Mouse (Mus musculus) cerebellum, adult 9-10 months (tissue): ENCODE results near the gene Kirrel3.
A peak's percentile ranks its signal among the peaks of the same experiment; 100 is the strongest.

ENCODE experiments used
- DNase-seq: peaks from one replicate; pipeline ENCODE4 v3.0.0; 2022

The Kirrel3 gene

DNA sequence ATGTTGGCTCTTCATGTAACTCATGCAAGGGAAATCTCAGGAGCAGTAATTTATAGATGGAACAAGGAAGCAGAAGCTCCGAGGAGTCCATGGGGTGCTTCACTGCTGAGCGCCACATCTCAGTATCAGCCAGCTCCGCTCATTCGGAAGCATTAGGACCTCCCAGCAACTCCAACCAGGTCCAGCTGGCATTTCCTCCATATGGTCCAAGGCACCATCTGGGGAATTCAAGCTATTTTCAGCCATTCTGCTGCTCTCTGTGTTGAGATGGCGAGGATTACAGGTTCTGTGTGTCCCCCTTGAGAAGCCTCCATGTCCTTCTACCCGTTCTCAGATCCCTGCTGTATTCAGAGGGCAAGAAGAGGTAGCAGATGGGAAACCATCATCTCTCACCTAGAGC lies 419.5 kb downstream of the Kirrel3 start:
- DNase-seq = peak; percentile 97

DNA sequence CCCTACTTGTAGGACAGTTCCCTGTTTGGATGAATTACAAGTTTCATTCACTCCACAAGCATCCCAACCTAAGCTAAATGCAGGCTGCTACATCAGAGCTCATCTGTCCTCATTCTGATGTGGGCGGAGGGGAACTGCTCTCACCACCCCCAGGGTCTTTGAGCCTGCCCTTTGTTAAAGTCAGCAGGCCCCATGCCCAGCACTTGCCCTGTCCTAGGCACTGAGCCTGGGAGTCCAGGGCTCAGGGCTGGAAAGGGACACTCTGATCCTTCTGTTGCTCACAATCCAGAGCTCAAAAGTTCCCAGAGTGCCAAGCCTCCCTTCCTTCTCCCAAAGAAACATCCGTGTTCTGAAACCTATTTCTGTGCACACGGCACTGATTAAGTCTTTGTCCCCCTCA lies 422.3 kb downstream of the Kirrel3 start:
- no peak for DNase-seq

DNA sequence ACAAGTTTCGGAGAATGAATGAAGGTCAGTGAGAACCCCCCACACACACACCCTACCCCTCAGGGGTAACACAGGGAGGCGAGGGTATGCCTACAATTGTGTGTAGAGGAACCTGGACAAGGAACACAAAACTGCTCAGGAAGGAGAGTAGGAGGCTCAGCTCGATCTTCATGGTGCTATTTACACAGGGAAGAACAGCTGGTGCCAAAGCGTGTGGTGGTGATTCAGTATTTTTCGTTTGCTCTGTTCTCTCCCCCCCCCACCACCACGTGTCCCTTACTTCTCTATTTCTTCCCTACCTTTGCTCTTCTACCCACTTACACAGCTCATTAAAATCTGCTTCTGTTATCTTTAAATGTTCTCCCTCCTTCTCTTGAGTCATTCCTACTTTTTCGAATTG lies 426.1 kb downstream of the Kirrel3 start:
- DNase-seq = no peak

DNA sequence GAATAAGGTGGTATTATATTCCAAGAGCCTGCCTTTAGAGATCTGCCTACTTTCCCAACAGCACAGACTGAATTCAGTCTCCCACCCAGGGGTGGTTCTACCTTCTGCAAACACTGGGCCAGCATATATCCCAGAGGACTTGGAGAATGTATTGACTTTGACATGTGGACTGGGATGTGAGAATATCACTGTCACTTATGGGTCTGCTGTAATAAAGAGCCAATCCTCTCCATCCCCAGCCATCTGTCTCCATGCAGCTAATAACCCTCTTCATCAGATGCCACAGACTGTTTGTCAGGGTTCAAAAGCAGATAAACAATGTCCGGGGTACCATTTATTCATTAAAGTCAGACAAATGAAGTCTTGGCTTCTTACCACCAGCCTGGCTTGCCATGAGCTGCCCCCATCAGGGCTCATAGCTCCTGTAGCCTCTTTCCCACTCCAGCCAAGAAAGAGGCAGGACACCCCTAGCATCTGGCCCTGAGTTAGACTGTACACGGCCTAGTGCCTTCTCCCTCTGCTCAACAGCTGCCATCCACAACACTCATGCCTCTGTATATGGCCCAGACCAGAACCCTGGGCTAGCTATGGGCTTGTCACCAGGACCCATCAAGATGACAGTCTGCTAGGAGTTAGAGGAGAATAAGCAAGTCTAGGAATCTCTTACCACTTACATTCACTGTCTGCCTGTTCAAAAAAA lies 426.7 kb downstream of the Kirrel3 start:
- DNase-seq = no peak

DNA sequence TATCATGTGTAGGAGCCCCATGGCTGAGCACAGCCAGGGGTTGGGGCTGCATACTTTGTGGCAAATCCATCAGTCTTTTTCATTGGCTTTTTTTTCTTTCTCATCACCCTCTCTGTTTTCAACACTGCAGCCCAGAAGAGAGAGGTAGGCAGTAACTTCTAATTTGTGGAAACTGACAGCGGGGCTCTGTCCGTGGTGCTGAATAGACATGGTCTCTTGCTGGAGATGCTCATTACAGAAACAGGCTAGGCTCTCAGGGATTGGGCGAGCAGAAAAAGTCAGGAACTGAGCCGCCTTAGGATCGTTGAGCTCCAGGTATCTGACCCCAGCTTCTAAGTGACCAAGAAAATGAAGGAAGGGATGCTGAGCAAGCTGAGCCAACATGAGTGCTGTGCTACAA lies 427.3 kb downstream of the Kirrel3 start:
- DNase-seq = no peak

DNA sequence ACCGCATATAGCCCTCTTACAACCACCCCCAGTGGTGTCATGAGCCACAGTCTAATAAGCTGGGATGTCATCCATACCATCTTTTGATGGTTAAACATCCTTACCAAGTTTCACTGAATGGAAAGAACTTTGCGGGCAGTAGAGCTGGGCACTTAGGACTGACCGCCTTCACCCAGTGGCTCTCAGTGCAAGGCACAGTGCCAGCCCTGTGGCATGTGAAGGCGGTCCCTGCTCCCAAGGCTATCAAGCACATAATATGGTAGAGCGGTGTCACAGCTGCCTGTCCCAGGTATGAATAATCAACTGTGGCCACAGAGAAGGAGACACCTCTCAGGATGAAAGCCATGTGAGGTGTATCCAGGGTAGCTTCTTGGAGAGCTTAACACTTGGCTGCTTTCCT lies 433.3 kb downstream of the Kirrel3 start:
- DNase-seq = no peak

DNA sequence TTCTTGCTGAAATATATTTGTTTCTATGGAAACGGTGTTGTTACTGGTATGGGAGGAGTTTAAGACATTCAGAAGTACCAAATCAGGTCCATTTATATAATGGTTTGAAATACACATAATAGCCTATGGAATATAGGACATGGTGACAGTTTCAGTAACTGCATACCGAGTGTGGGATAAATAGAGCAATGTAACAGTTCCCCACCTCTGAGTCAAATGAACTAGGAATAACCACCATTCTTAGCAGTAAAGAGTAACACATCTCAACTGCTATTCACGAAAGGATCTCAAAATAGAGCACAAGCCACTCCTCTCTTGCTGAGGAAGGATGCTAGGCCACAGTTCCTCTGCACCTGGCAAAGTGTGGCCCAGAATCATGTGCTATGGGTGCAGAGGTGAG lies 434.4 kb downstream of the Kirrel3 start:
- no peak for DNase-seq

DNA sequence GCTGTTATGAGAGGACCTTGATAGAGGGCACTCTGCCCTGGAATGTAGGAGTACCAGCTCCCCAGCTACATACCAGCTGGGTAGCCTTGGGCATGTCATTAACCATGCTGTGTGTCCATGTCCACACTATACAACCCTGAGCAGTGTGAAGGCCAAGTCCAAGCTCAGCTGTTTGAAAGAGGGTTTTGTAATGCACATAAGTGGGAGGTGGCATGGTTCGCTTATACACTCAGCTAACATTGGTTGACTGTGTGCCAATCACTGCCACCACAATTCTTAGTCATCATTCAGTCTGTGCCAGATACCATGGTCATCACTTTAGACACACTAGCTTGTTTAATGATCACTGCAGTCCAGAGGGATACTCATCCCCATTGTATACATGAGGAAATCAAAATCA lies 436.2 kb downstream of the Kirrel3 start:
- peak; percentile 61 for DNase-seq

DNA sequence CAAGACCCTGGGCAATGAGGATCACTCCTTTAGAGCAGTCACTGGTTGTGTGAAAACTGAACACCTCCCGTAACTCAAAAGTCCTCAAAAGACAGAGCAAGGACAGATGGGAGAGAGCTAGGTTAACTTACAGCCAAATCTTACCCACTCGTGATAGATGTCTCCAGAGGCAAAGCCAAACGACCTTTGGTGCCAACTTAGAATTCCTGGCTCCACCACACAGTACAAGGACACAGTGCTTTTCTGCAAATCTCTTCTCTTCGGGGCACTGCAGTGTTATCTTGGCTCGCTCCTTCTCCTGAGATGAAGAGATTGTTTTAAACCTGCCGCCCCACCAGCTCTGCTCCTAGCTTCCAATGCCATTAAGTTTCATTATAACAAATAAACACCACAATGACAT lies 437.0 kb downstream of the Kirrel3 start:
- no peak for DNase-seq

DNA sequence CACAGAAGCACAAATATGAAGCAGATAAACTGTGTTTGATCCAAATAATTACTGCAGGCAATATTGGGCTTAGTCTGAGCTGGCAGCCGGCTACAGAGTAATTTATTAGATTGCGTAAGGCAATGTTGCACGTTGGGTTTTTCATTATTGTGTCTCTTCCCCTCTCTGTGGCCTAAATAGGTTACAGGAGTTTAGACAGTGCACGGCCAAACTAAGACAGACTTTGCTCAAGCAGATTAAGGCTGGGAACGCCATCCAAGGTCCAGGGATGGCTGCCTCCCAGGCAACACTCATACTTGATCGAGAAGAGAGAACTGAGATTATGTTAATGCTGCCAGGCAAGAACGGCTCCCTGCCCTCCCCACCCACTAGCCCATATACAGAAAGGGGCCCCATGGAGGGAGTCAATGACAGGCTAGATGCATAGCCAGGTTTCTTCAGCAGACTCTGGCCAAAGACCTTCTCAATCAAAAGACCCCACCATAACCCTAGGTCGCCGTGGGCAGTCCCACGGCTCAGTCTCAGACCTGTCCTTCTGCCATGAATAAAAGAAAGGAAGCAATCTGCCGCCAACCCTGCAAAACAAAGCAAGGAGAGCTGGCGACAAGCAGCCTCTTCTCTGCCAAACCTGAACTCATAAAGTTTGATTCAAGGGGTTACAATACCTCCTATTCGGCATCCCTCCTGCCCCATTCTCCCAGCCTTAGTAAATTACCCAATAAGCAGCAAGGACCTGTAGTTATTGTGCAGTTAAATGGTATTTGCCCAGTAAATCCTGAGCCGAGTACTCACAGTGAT lies 437.6 kb downstream of the Kirrel3 start:
- no peak for DNase-seq

DNA sequence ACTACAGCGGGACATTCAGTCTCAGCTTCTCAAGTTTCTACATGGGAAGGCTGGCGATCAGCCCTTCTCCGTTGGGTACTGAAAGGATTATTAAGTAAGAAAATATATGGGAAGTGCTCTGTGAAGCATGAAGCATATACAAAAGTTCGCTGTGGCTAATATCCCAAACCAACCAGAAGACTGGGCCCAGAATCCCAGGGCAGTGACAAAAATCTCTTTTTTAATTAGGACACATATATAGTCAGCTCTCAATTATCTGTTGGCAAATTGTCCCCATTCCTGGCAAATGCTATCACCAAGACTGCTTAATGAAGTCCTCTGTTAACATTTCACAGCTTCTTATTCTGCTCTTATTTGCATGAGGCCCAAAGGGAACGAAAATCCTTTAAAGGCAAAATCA lies 439.9 kb downstream of the Kirrel3 start:
- DNase-seq = no peak

DNA sequence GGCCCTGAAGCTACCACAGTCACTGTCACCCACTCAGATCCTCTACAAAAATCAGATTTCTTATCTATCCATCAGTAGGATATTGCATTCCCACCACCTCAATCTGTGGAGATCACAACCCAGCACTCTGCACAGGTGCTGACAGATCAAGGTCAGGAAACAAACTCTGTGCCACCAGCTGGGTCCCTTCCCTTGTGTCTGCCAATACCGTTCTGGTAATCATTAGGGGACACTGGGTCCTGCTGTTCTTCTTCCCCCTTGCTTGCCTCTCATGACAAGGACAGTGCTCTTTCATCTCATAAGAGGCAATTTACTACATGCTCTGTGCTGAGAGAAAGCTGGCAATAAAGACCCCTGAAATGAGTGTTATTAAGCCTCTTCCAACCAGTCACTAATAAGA lies 444.7 kb downstream of the Kirrel3 start:
- peak; percentile 63 for DNase-seq

DNA sequence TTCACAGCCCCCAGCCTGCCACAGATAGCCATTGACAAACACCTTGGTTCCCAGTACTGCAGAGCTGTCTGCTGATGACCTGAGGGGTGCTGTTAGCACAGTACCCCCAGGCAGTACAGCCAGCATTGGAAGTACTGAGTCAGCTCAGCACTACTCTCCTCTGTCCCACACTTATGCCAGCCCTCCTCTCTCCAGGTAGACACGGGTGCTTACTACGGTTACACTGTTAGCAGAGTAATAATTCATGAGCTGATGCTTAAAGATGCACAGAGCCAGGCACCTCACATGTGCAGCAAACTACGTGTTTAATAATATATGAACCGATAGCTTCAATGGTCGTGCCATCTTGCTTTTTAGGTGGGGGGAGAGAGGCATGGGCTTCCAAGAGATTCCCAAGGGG lies 452.4 kb downstream of the Kirrel3 start:
- DNase-seq = no peak

DNA sequence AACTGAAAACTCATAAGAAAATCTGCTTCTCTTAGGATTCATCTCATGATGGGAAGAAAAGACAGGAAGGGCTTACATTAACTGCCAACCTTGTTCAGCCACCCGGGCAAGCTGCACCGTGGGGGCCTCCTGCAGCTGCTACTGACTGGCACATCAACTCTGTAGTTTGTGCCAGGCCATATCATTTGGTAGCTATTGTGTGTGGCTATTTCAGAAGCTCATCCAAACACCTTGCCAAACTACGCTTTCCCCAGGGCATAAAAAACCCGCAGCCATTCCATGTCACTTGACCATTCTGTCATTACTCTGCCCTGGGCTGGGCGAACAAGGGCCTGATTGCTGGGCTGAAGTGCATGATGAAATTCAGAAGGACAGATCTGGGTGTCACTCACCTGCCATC lies 453.9 kb downstream of the Kirrel3 start:
- peak; percentile 67 for DNase-seq

DNA sequence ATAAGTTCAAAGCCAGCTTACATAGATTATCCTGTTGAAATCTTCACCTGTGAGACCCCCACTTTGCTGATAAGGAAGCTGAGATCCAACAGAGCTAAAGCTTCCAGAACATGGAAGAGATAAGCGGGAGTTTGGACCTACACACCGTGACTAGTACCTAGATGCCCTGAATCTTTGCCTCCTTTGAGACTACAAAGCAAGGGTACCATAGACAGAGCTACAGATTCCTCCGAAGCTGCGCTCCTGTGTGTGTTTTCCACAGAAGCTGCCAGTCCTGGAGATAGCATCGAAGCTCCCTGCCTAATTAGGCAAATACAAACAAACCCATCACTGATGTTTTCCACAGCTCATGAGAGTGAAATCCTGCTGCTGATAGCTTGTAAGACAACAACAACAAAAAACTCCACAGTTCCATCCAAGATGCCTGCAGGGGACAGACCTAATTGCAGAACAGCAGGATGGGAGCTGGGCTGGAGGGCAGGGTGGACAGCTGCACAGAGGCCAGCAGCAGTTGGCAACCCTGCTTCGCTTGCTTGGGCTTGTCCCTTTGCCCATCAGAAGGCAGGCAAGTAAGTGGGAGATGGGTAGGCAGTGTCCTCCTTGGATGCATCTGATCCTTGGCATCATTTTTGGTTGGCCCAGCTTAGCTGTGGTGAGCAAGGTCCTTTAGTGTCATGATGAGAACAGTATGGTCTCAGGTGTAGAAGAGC lies 456.6 kb downstream of the Kirrel3 start:
- no peak for DNase-seq

DNA sequence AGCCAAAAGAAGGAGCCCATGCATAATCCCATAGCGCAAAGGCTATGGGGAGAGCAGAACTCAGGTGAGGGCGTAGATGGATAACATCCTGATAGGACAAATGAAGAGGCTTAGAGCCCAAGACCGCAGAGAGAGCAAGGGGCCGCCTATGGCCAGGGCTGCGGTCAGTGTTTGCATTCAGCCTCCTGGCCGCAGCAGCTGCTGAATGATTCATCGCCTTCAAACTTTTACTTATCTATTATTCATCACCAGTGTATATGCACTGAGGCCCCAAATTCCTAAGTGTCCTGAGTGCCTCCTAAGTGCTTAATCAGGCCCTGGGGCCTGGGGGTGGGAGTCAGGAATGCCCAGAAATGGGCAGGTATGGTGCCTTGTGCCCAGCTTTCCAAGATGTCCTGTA lies 457.3 kb downstream of the Kirrel3 start:
- no peak for DNase-seq

DNA sequence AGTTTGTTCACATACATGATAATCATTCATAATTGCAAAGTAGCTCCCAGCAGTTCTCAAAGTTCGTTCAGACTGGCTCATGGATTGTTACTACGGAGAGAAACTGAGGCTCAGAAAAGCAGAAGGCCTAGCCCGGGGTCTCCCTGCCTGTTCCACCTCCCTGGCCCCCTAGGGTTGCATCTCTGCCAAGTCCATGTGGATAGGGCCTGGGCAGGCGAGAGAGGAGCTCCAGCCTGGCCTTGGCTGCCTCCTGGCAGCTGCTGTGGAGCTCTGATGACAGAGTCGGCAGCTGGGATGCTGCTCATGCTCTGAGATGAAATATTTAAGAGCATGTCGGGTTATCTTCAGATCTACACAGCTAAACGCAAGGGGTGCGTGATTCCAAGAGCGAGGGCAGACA lies 459.6 kb downstream of the Kirrel3 start:
- DNase-seq = no peak

DNA sequence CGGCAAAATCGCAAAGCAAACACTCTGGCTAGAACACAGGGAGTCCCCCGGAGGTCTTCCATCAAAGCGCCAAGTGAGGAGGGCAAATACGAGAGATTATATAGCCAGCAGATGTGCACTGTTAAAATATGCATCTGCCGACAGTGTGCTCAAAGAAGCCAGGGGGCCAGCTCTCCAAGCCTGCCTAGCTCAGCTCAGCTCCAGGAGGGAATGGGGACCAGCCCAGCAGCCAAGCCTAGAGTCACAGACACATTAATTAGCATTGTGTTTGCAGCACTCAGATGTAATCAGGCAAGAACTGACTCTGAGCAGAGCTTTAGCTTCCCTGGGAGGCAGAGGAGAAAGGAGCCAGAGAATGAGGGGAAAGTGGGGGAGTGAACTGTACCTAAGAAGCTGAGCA lies 461.6 kb downstream of the Kirrel3 start:
- DNase-seq = no peak

DNA sequence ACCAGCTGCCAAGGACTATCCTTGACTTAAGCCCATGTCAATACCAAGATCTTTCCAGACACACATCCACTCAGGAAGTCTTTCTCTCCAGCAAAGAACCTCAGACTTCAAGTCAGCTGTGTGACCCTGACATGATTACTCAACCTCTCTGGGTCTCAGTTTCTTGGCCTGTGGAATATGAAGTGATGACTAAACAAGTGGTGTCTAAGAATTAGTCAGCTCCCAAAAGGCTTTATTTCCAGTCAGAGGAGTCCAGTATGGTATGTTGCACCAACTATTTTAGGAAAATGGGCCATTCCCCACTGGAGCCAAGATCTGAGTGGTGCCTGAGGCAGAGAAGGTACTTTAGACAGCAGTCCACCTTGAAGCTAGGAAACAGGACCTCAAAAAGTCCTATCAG lies 462.0 kb downstream of the Kirrel3 start:
- DNase-seq = no peak

DNA sequence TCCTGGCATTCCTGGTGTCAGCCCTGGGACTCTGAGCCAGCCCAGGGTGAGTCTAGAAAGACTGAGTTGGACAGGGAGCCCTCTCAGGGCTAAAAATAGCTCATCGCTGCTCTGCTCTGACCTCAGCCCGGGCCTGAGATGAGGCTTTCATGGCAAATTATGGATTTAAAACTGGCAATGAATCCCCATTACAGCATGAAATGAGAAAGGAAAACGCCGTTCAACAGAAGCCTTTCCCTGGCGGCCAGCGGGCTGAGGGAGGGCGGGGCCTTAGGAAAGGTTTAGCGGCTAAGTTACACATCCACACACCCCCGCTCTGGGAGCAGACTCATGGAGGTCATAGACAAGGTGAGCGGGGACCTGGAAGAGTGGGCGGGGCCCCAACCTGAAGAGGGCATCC lies 467.7 kb downstream of the Kirrel3 start:
- DNase-seq = peak; percentile 75

DNA sequence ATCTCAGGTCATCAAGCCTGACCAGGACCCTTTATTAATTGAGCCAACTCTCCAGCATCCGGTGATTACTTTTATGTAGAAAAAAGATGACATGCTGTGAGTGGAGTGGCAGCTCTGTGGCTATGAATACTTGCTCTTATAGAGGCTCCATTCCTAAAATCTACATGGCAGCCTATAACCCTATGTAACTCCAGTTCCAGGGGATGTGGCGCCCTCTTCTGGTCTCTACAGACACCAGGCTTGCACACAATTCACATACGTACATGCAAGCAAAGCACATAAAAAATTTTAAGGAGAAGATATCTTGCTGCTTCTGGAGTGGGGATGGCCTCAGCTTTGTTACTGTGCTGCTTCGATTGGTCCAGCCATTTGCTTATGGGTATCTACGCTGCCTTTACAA lies 468.5 kb downstream of the Kirrel3 start:
- peak; percentile 80 for DNase-seq

DNA sequence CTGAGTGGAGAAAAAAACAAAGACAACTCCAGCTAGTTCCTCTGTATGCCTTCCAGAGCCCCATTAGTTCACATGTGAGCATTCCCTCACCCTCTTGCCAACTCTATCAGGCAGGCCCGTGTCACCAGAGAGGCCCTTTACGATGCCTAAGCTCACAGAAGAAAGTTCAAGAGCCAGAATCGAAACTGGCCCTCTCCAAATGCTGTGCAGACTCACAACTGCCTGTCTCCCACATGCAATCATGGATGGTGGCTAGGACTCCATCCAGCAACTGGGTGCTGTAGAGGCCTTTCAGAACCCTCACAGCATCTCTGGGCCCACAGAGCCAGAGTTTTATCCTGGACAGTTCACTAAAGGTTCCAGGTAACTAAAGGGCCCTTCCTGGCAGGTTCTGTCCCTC lies 470.8 kb downstream of the Kirrel3 start:
- DNase-seq = no peak

DNA sequence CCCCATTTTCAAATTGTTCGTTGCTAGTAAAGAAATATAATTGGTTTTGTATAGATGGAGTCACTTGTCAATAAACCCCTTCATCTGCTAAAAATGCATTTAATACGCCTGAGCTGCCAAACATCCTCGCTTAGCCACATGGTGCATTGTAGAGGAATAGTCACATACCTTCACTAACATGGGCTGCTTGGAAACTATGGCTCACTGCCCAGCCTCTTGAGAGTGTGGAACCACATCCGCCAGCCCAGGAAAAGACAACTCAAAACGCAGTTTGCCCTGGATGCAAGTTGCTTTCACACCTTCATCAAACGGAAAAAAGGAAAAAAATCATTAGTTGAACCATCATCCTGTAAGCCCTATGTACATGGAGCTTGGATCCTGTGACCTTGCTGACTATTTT lies 472.0 kb downstream of the Kirrel3 start:
- DNase-seq = peak; percentile 71

DNA sequence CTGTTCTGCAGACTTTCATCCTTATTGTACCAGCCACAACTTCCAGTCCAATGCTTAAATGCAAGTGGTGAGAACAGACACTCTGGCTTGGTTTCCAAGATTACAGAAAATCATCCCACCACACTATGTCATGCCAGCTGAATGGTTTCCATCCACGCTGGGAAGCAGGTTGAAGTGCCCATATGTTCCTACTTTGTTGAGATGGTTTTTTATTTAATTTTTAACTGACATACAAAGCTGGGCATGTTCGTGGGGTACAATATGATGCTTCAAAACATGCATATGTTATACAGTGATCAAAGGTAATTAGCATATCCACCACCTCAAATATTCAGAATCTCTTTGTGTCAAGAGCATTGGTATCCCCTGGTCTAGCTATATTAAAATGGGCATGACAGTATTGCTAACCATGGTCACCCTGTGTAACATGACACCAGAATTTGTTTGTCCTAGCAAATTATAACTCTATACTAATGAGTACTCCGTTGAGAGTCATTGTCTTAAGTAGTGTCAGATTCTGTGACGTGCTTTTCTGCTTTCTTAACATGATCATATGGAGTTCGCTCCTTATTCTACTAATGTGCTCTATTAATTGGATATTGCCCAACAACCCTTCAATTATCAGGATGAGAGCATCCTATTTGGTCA lies 472.6 kb downstream of the Kirrel3 start:
- peak; percentile 86 for DNase-seq
